Mouse (Mus musculus) brain, embryonic 14.5 days (tissue): ENCODE measurements around the gene Cd180.

Experiments used
- CTCF ChIP-seq: fragments of 200-500 bp; IDR thresholded peaks from 2 replicates; pipeline ENCODE4 v1.5.1; 2012; ENCODE audit warnings: inconsistent platforms, mild to moderate bottlenecking, moderate library complexity, borderline replicate concordance; ENCODE audit not compliant: insufficient read depth, insufficient read length; ENCODE audit errors: extremely low read depth
- POLR2A ChIP-seq: fragments of 200-500 bp; IDR thresholded peaks from 2 replicates; pipeline ENCODE4 v1.6.1; 2012; ENCODE audit warnings: mild to moderate bottlenecking, inconsistent platforms, borderline replicate concordance; ENCODE audit not compliant: poor library complexity, insufficient read depth, insufficient read length, severe bottlenecking; ENCODE audit errors: extremely low read depth

- TF ChIP-seq CTCF: no peak
- TF ChIP-seq POLR2A: no peak
Observed at GRCm38 (mm10) chr13:102767110-102767509, 73.8 kb downstream of the Cd180 start.
